Mouse (Mus musculus) colon, adult 2 months (tissue): ENCODE measurements around the gene Olfr1297. TPM values are rescaled to one million over a fixed set of nuclear protein-coding genes. Genes with fewer than 3 reads are reported as not detected.

ENCODE experiments used
- polyA plus RNA-seq: library from polyadenylated mRNA; depleted of rRNA; stranded (reverse); fragments of >200 nt; gene quantifications from 2 replicates; pipeline ENCODE4 v1.2.3, GENCODE M21; 2012; rRNA removed

Olfr1297 gene
- not detected in 2 replicates for polyA plus RNA-seq

DNA sequence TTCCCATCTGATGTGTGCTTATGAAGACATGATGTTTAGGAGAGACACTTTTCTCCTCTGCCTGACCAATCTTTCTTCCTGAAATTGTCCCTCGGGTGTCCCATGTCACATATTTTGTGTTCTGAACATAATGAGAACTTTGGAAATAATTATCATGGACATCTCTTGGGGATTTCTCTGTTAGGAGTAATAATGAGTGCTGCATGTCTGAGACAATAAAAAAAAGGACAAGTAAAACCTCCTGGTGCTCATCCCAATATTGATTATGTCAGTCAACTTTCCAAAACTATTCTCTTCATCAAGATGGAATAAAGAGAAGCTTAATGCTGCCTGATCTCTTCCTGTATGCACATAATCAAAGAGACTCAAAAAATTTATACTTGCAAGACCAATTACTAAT lies at the start of gene Olfr1297:
Gene Olfr1297 (minus strand): TSS at position 101 of the 400 bp plus-strand sequence.

DNA sequence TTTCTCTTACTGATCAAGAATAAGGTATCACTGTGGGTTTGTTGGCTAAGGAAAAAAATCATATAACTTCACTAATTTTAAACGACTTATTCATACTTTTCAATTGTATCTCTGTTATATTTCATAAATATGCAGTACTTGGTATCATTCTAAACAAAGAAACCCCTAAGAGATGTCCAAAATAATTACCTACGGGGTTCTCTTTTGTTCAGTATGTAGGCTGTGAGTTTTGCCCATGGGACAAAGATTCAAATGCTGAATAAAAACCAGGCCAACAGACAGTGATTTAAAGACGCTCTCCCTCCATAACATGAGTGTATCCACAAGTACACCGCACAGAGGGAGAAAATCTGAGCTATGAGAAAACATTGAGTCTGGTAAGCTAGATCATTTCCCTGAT lies 34.8 kb upstream of the Olfr1297 start, which contains the start of gene Olfr1299:
Gene Olfr1299 (plus strand): TSS at position 301 of the 400 bp plus-strand sequence.

DNA sequence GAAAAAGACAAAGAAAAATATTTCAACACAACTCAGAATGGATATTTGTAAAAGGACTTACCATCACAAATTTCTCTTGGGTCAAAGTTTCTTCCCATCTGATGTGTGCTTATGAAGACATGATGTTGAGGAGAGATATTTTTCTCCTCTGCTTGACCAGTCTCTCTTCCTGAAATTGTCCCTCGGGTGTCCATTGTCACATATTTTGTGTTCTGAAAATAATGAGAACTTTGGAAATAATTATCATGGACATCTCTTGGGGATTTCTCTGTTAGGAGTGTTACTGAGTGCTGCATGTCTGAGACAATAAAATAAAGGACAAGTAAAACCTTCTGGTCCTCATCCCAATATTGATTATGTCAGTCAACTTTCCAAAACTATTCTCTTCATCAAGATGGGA lies 22.8 kb upstream of the Olfr1297 start, which contains the start of gene Olfr1298:
Gene Olfr1298 (minus strand): TSS at position 101 of the 400 bp plus-strand sequence.

DNA sequence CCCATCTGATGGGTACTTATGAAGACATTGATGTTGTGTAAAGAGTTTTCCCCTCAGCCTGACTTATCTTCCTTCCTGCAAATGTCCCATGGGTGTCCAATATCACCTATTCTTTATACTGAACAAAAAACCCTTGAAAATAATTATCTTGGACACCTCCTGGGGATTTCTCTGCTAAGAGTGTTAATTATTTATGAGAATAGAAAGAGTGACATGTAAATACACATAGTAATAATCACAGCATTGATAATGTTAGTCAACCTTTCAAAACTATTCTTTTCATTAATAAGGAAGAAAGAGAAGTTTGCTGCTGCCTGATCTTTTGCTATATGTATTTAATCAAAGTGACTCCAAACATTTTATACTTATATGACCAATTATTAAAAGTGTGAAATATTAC lies 56.7 kb downstream of the Olfr1297 start, which contains the start of gene Olfr1295:
Gene Olfr1295 (minus strand): TSS at position 101 of the 400 bp plus-strand sequence.

Other genes with a start within 250 kb of the Olfr1297 start
- not detected in 2 replicates for gene Olfr1286, start 203.4 kb downstream of the Olfr1297 start, polyA plus RNA-seq
- gene Olfr1287, start 177.4 kb downstream of the Olfr1297 start, polyA plus RNA-seq: not detected in 2 replicates
- gene Olfr1288, start 152.4 kb downstream of the Olfr1297 start, polyA plus RNA-seq: not detected in 2 replicates
- gene Olfr1289, start 145.7 kb downstream of the Olfr1297 start, polyA plus RNA-seq: not detected in 2 replicates
- gene Olfr1290, start 132.7 kb downstream of the Olfr1297 start, polyA plus RNA-seq: not detected in 2 replicates
- not detected in 2 replicates for gene Olfr1291-ps1, start 129.3 kb downstream of the Olfr1297 start, polyA plus RNA-seq
- gene Olfr1293-ps, start 101.3 kb downstream of the Olfr1297 start, polyA plus RNA-seq: not detected in 2 replicates
- gene Olfr1294, start 86.2 kb downstream of the Olfr1297 start, polyA plus RNA-seq: not detected in 2 replicates
- not detected in 2 replicates for gene Olfr1295, start 56.8 kb downstream of the Olfr1297 start, polyA plus RNA-seq
- not detected in 2 replicates for gene Olfr1298, start 22.7 kb upstream of the Olfr1297 start, polyA plus RNA-seq
- not detected in 2 replicates for gene Olfr1299, start 34.9 kb upstream of the Olfr1297 start, polyA plus RNA-seq
- not detected in 2 replicates for gene Olfr1301, start 124.5 kb upstream of the Olfr1297 start, polyA plus RNA-seq
- gene Olfr1302, start 150.9 kb upstream of the Olfr1297 start, polyA plus RNA-seq: not detected in 2 replicates
- gene Olfr1303, start 193.8 kb upstream of the Olfr1297 start, polyA plus RNA-seq: not detected in 2 replicates